Mouse (Mus musculus) liver, postnatal 0 days (tissue): ENCODE data around the gene Ehbp1. TPM values are rescaled to one million over a fixed set of nuclear protein-coding genes. Genes with fewer than 3 reads are reported as not detected.

Source experiments
- ATAC-seq: fragments of 200-750 bp; cut with Nextera tagmentation; 2 replicates; pipeline ENCODE4 v1.8.0; 2017; ENCODE audit warnings: mild to moderate bottlenecking, moderate library complexity
- DNase-seq: peaks from one replicate; pipeline ENCODE4 v3.0.0-alpha.2; 2016
- H3K27ac ChIP-seq: fragments of 300-500 bp; sonication (generic); 2 replicates; pipeline ENCODE4 v1.5.1; 2014; ENCODE audit warnings: antibody characterized with exemption, moderate library complexity, mild to moderate bottlenecking, low read depth
- H3K27me3 ChIP-seq: fragments of 300-500 bp; sonication (generic); 2 replicates; pipeline ENCODE4 v1.6.1; 2014; ENCODE audit warnings: low read length, control low read depth, mixed read lengths; ENCODE audit not compliant: insufficient read depth
- H3K36me3 ChIP-seq: fragments of 300-500 bp; sonication (generic); replicated peaks from 2 replicates; pipeline ENCODE4 v1.6.1; 2014; ENCODE audit warnings: mild to moderate bottlenecking, control low read depth, low read length, moderate library complexity, mixed read lengths; ENCODE audit not compliant: insufficient read depth
- H3K4me1 ChIP-seq: fragments of 300-500 bp; sonication (generic); 2 replicates; pipeline ENCODE4 v1.6.1; 2014; ENCODE audit warnings: antibody characterized with exemption, mild to moderate bottlenecking, control low read depth; ENCODE audit not compliant: insufficient read depth
- H3K4me2 ChIP-seq: fragments of 300-500 bp; sonication (generic); 2 replicates; pipeline ENCODE4 v1.6.1; 2014; ENCODE audit warnings: low read depth, mild to moderate bottlenecking, low read length, moderate library complexity, mixed read lengths
- H3K4me3 ChIP-seq: fragments of 300-500 bp; sonication (generic); 2 replicates; pipeline ENCODE4 v1.5.1; 2014; ENCODE audit warnings: low read depth, low read length
- H3K9ac ChIP-seq: fragments of 300-500 bp; sonication (generic); replicated peaks from 2 replicates; pipeline ENCODE4 v1.6.1; 2014; ENCODE audit warnings: mild to moderate bottlenecking, moderate library complexity
- H3K9me3 ChIP-seq: fragments of 300-500 bp; sonication (generic); 2 replicates; pipeline ENCODE4 v1.6.1; 2016; ENCODE audit warnings: mild to moderate bottlenecking, control low read depth, low read length, mixed read lengths
- CTCF ChIP-seq: sonication (generic); IDR thresholded peaks from 2 replicates; pipeline ENCODE4 v1.5.1; 2016; ENCODE audit warnings: antibody characterized with exemption, low read depth
- EP300 ChIP-seq: IDR thresholded peaks from 2 replicates; pipeline ENCODE4 v1.6.1; 2016; ENCODE audit warnings: antibody characterized with exemption, low read depth, mild to moderate bottlenecking
- WGBS: fragments of 180-500 bp; shearing (Covaris S2); extraction: QIAGEN DNeasy Blood & Tissue Kit; methylation state at CpG from one replicate; pipeline ENCODE4 v1.1.7; 2014; ENCODE audit not compliant: insufficient replicate concordance; 5-methylcytosine and 5-hydroxymethylcytosine counted together
- polyA plus RNA-seq: library from polyadenylated mRNA; unstranded; fragments of >200 nt; fragmentation: Nextera tagmentation; extraction: Ambion mirVana; gene quantifications from 2 replicates; pipeline ENCODE4 v1.2.1, GENCODE M21; 2015

The Ehbp1 gene
- polyA plus RNA-seq, 1 experiment from 2014 or later: 1.9 TPM

- ATAC-seq: no peak
- TF ChIP-seq EP300 (no peak), CTCF (no peak)
- H3K9ac ChIP-seq: no peak overlapping the region
- no peaks in the 10 kb centered on the region for H3K9me3 ChIP-seq
- DNase-seq: no peak
- no peak overlapping the region for H3K4me2 ChIP-seq
- H3K27me3 ChIP-seq: peaks cover 96% of the 10 kb centered on the region
- H3K4me3 ChIP-seq: no peak overlapping the region
- no peaks in the 10 kb centered on the region for H3K36me3 ChIP-seq
- peaks cover 1% of the 10 kb centered on the region for H3K4me1 ChIP-seq
- no peak overlapping the region for H3K27ac ChIP-seq
- 4% methylated on average over 27 of the region's 27 CpGs for WGBS
Measured at GRCm38 (mm10) chr11:21995534-21996324, 346.4 kb downstream of the Ehbp1 start.

- ATAC-seq (no peak), DNase-seq (no peak)
- H3K9me3 ChIP-seq: no peaks in the 10 kb centered on the region
- H3K36me3 ChIP-seq: no peaks in the 10 kb centered on the region
- H3K9ac ChIP-seq: no peak overlapping the region
- H3K4me3 ChIP-seq: no peak overlapping the region
- WGBS: 3% methylated on average over 34 of the region's 34 CpGs
- no peaks in the 10 kb centered on the region; the same call in 1 of the 2 replicates for H3K4me1 ChIP-seq
- no peak overlapping the region for H3K27ac ChIP-seq
- peaks cover 90% of the 10 kb centered on the region for H3K27me3 ChIP-seq
- H3K4me2 ChIP-seq: no peak overlapping the region
- no peak for TF ChIP-seq EP300
- no peak for TF ChIP-seq CTCF
Measured at GRCm38 (mm10) chr11:21994377-21995370, 347.4 kb downstream of the Ehbp1 start.

GRCm38 (mm10) chr11:21993597-21994376 is 348.3 kb downstream of the Ehbp1 start:
- H3K27ac ChIP-seq: no peak overlapping the region
- no peak overlapping the region for H3K4me2 ChIP-seq
- no peak overlapping the region for H3K9ac ChIP-seq
- peaks cover 88% of the 10 kb centered on the region for H3K27me3 ChIP-seq
- DNase-seq (peak; percentile 49), ATAC-seq (0 out of 2 replicates have a peak, but pooled peaks have one; percentile 4)
- H3K9me3 ChIP-seq: no peaks in the 10 kb centered on the region
- H3K36me3 ChIP-seq: no peaks in the 10 kb centered on the region
- WGBS: 1% methylated on average over 45 of the region's 47 CpGs
- H3K4me1 ChIP-seq: no peaks in the 10 kb centered on the region; the same call in 1 of the 2 replicates
- no peak overlapping the region for H3K4me3 ChIP-seq
- no peak for TF ChIP-seq EP300

DNA sequence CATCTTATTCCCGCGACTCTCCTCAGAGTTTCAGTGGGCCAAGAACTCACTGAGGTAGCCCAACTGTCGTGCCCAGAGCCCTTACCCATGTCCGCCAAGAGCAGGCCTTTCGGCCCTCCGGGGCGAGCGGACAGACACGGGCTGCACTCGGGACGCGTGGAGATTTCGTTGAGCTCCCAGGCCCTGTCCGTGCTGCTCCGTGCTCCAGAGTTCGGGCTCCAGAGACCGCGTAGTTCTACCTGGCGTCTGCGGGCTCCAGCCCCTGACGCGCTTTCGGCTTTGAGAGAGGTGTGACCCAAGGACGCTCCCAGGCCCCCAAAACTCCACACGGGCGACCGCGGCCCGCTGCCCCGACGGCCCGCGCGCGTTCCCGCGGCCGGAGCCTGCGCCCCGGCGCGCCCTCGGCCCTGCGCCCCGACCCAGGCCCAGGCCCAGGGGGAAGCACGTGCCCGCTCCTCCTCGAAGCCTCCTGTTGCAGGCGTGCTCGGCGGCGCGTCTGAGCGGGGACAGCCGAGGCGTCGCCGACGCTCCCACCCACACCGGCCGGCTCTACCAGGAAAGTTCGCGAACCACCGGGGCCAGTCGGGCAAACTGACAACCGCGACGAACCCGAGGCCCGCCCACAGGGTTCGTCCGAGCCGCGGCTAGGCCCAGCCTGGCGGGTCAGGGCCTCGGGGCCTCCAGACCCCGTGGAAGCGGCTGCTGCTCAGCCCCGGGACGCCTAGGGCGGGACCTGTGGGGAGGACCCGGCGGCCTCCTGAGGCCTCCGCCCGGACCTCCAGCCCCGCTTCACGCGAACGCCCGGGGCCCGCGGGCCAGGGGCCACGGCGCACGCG is 349.1 kb downstream of the Ehbp1 start:
- H3K27me3 ChIP-seq: peaks cover 88% of the 10 kb centered on the region
- DNase-seq (peak; percentile 31), ATAC-seq (peak; percentile 38)
- no peaks in the 10 kb centered on the region for H3K36me3 ChIP-seq
- WGBS: 3% methylated on average over 89 of the region's 96 CpGs
- H3K9me3 ChIP-seq: no peaks in the 10 kb centered on the region
- H3K4me3 ChIP-seq: no peak overlapping the region
- H3K4me2 ChIP-seq: no peak overlapping the region
- H3K9ac ChIP-seq: no peak overlapping the region
- no peak for TF ChIP-seq CTCF
- TF ChIP-seq EP300: no peak
- no peaks in the 10 kb centered on the region; the same call in 1 of the 2 replicates for H3K4me1 ChIP-seq
- H3K27ac ChIP-seq: no peak overlapping the region

GRCm38 (mm10) chr11:21988398-21988946 is 353.6 kb downstream of the Ehbp1 start:
- ATAC-seq: no peak
- DNase-seq: no peak
- H3K27me3 ChIP-seq: peaks cover 55% of the 10 kb centered on the region

More at GRCm38 (mm10) chr11:21988398-21988946, 353.6 kb downstream of the Ehbp1 start:
- Histone ChIP-seq H3K9me3 (no peaks in the 10 kb centered on the region), H3K4me2 (no peak overlapping the region), H3K36me3 (no peaks in the 10 kb centered on the region), H3K4me3 (no peak overlapping the region), H3K27ac (no peak overlapping the region), H3K4me1 (no peaks in the 10 kb centered on the region), H3K9ac (no peak overlapping the region)
- no peak for TF ChIP-seq CTCF
- TF ChIP-seq EP300: no peak
- WGBS: 80% methylated on average over 1 of the region's 1 CpGs
